In genomic region chr4:98091368-98091827, GRCm38 (mm10) we compare ENCODE assay signal across 9 mouse cellular contexts.
DNase-seq lines count a peak whose midpoint lies in the region; ATAC-seq lines count a peak whose summit lies in the region.
"Had no signal": no experiment of that assay in that cellular context is flagged by ENCODE, and none has a peak within 500 bp of the region (broad histone marks: within the 10 kb centered on the region; RNA-seq: fewer than 3 reads in every experiment).

No protein-coding gene starts in this region.

- no peaks in the 10 kb centered on the region for H3K9me3 ChIP-seq in embryonic facial prominence, embryonic 10.5 days
- H3K9me3 ChIP-seq in limb, embryonic 10.5 days (replicated peaks) = no peaks in the 10 kb centered on the region
- H3K9me3 ChIP-seq in midbrain, embryonic 16.5 days (replicated peaks; ENCODE audit: control insufficient read depth, low read length, poor library complexity, severe bottlenecking) = no peaks in the 10 kb centered on the region
- H3K9me3 ChIP-seq: midbrain, embryonic 12.5 days had no signal

- H3K4me3 ChIP-seq in embryonic facial prominence, embryonic 10.5 days = no peak overlapping the region
- no peak overlapping the region for H3K4me3 ChIP-seq in limb, embryonic 10.5 days
- no peak overlapping the region for H3K4me3 ChIP-seq in midbrain, embryonic 16.5 days (ENCODE audit: low read depth, low read length)
- H3K4me3 ChIP-seq: midbrain, embryonic 12.5 days had no signal

- no peak for ATAC-seq in midbrain, embryonic 16.5 days

- H3K36me3 ChIP-seq in embryonic facial prominence, embryonic 10.5 days (replicated peaks) = no peaks in the 10 kb centered on the region
- no peaks in the 10 kb centered on the region for H3K36me3 ChIP-seq in limb, embryonic 10.5 days
- H3K36me3 ChIP-seq in midbrain, embryonic 16.5 days (ENCODE audit: control insufficient read depth, insufficient read depth, low read length) = no peaks in the 10 kb centered on the region
- H3K36me3 ChIP-seq: midbrain, embryonic 12.5 days had no signal

- 46% methylated on average over 4 of the region's 4 CpGs for WGBS in embryonic facial prominence, embryonic 10.5 days
- WGBS in limb, embryonic 10.5 days = 57% methylated on average over 4 of the region's 4 CpGs
- WGBS in midbrain, embryonic 16.5 days = 64% methylated on average over 4 of the region's 4 CpGs

- H3K4me2 ChIP-seq in midbrain, embryonic 16.5 days (ENCODE audit: low read length) = no peak overlapping the region
- H3K4me2 ChIP-seq: midbrain, embryonic 12.5 days had no signal

- intact Hi-C loops in heart, postnatal 36 days (cut with DNase I) = loop anchor here (2.0 to 5.0 kb wide), 3 partner anchors 15 to 314 kb away; partner anchors contain the start of gene E130114P18Rik

- DNase-seq in ovary, adult 18-20 months (ENCODE audit: low spot score) = peak; percentile 14
- no peak for DNase-seq in ovary, postnatal 10 days (ENCODE audit: low spot score)
- DNase-seq in embryonic facial prominence, embryonic 10.5 days (ENCODE audit: low spot score) = peak; percentile 44
- peak; percentile 68 to 78 for DNase-seq in heart, postnatal 36 days
- DNase-seq in limb, embryonic 10.5 days (ENCODE audit: low spot score) = peak; percentile 32
- no peak for DNase-seq in cerebellum, adult 9-10 months
- DNase-seq in left cerebral cortex, adult 18-20 months (ENCODE audit: low spot score in 2 of 2) = no peak

- H3K9ac ChIP-seq in midbrain, embryonic 16.5 days (ENCODE audit: low read depth, low read length) = no peak overlapping the region
- H3K9ac ChIP-seq: midbrain, embryonic 12.5 days had no signal

- peaks cover 25% of the 10 kb centered on the region; the same call in 1 of the 2 replicates for H3K27me3 ChIP-seq in embryonic facial prominence, embryonic 10.5 days (replicated peaks; ENCODE audit: low read depth, poor library complexity, severe bottlenecking)
- H3K27me3 ChIP-seq in limb, embryonic 10.5 days (ENCODE audit: low read depth, poor library complexity, severe bottlenecking) = no peaks in the 10 kb centered on the region; the same call in 1 of the 2 replicates
- no peaks in the 10 kb centered on the region for H3K27me3 ChIP-seq in midbrain, embryonic 16.5 days (ENCODE audit: control insufficient read depth, insufficient read depth, low read depth, low read length)

- H3K27ac ChIP-seq in embryonic facial prominence, embryonic 10.5 days (replicated peaks) = peak overlapping the region; percentile 66; the same call in 1 of the 2 replicates
- H3K27ac ChIP-seq in limb, embryonic 10.5 days = peak overlapping the region; percentile 72
- H3K27ac ChIP-seq in midbrain, embryonic 16.5 days (ENCODE audit: low read length) = peak overlapping the region; percentile 50

- peaks cover 42% of the 10 kb centered on the region for H3K4me1 ChIP-seq in embryonic facial prominence, embryonic 10.5 days
- H3K4me1 ChIP-seq in limb, embryonic 10.5 days = peaks cover 57% of the 10 kb centered on the region
- peaks cover 2% of the 10 kb centered on the region; the same call in 1 of the 2 replicates for H3K4me1 ChIP-seq in midbrain, embryonic 16.5 days (ENCODE audit: control insufficient read depth, insufficient read depth, low read length)

Comparison
In these comparisons a context has a peak if more than half of its experiments do, and no peak if none do; other contexts are left out.
1. DNase-seq: peak in ovary, adult 18-20 months (single experiment), embryonic facial prominence, embryonic 10.5 days (single experiment), heart, postnatal 36 days (2 of 2) and limb, embryonic 10.5 days (single experiment); none in ovary, postnatal 10 days (single experiment), cerebellum, adult 9-10 months (single experiment) and left cerebral cortex, adult 18-20 months (0 of 2).
2. Peak in every context shown above with its lines, with median percentiles within 50 percentile points of each other: H3K27ac ChIP-seq.